Mouse (Mus musculus) limb, embryonic 14.5 days (tissue): ENCODE measurements at regions not wholly inside any gene's neighbourhood (a gene's known extent, or its start where the extent isn't known, plus 50 kb on each side); places are given as distances from the start of the nearest gene placed in this dataset.

ENCODE experiments used
- ATAC-seq: fragments of 200-750 bp; cut with Nextera tagmentation; 2 replicates; pipeline ENCODE4 v1.8.0; 2017; ENCODE audit warnings: low read depth, moderate number of reproducible peaks, moderate TSS enrichment; ENCODE audit not compliant: low FRiP score
- DNase-seq: peaks from one replicate; pipeline ENCODE4 v3.0.0-alpha.2; 2015; ENCODE audit warnings: low spot score
- H3K27ac ChIP-seq: fragments of 300-500 bp; sonication (generic); replicated peaks from 2 replicates; pipeline ENCODE4 v1.5.1; 2014; ENCODE audit warnings: low read depth, mild to moderate bottlenecking, low read length, moderate library complexity, mixed read lengths
- H3K27me3 ChIP-seq: fragments of 300-500 bp; sonication (generic); 2 replicates; pipeline ENCODE4 v1.6.1; 2014; ENCODE audit warnings: low read length, mixed read lengths; ENCODE audit not compliant: control insufficient read depth, insufficient read depth
- H3K36me3 ChIP-seq: fragments of 300-500 bp; sonication (generic); 2 replicates; pipeline ENCODE4 v1.6.1; 2014; ENCODE audit warnings: mild to moderate bottlenecking, low read length, moderate library complexity, mixed read lengths; ENCODE audit not compliant: control insufficient read depth, insufficient read depth
- H3K4me1 ChIP-seq: fragments of 300-500 bp; sonication (generic); 2 replicates; pipeline ENCODE4 v1.6.1; 2014; ENCODE audit warnings: antibody characterized with exemption, low read length, mixed read lengths; ENCODE audit not compliant: control insufficient read depth, insufficient read depth
- H3K4me2 ChIP-seq: fragments of 300-500 bp; sonication (generic); replicated peaks from 2 replicates; pipeline ENCODE4 v1.6.1; 2014; ENCODE audit warnings: low read depth, mild to moderate bottlenecking, low read length, moderate library complexity; ENCODE audit not compliant: severe bottlenecking
- H3K4me3 ChIP-seq: fragments of 300-500 bp; sonication (generic); replicated peaks from 2 replicates; pipeline ENCODE4 v1.5.1; 2014; ENCODE audit warnings: low read length
- H3K9ac ChIP-seq: fragments of 300-500 bp; sonication (generic); 2 replicates; pipeline ENCODE4 v1.6.1; 2014; ENCODE audit warnings: mild to moderate bottlenecking, low read depth, low read length, moderate library complexity; ENCODE audit not compliant: severe bottlenecking
- H3K9me3 ChIP-seq: fragments of 300-500 bp; sonication (generic); 2 replicates; pipeline ENCODE4 v1.6.1; 2016; ENCODE audit warnings: low read length; ENCODE audit not compliant: control insufficient read depth
- POLR2A ChIP-seq: fragments of 200-500 bp; IDR thresholded peaks from 2 replicates; pipeline ENCODE4 v1.8.0; 2012; ENCODE audit warnings: inconsistent platforms, mild to moderate bottlenecking, moderate library complexity, borderline replicate concordance; ENCODE audit not compliant: insufficient read depth, insufficient read length; ENCODE audit errors: extremely low read depth
- WGBS: fragments of 180-500 bp; shearing (Covaris S2); extraction: QIAGEN DNeasy Blood & Tissue Kit; methylation state at CpG from one replicate; pipeline ENCODE4 v1.1.7; 2014; 5-methylcytosine and 5-hydroxymethylcytosine counted together

DNA sequence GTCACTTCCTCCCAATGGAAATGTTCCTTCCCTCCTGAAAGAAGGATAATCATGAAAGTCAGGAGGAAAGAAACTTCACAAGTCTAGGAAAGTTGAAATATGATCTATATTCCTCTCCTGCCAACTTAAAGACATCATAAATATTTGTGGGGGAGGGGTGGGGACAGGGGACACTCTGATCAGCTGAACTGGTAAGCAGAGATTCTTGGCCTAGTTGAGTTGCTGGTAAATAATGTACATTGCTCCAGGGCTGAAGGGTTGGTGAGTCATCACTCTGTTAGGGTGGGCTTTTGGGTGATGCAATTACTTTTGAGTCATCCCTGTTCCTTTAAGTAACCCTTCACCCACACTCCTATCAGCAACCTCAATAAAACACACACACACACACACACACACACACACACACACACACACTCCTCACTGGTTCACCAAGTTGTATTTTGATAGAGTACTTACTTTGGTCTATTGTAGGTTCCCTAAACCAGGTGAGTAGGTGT, 56.0 kb downstream of the Ccdc71l start:
- Histone ChIP-seq H3K36me3 (no peaks in the 10 kb centered on the region), H3K9ac (no peak overlapping the region), H3K4me1 (no peaks in the 10 kb centered on the region), H3K4me3 (no peak overlapping the region), H3K27ac (no peak overlapping the region), H3K9me3 (no peaks in the 10 kb centered on the region), H3K4me2 (no peak overlapping the region), H3K27me3 (no peaks in the 10 kb centered on the region)
- TF ChIP-seq POLR2A: no peak
- ATAC-seq (no peak), DNase-seq (no peak)

DNA sequence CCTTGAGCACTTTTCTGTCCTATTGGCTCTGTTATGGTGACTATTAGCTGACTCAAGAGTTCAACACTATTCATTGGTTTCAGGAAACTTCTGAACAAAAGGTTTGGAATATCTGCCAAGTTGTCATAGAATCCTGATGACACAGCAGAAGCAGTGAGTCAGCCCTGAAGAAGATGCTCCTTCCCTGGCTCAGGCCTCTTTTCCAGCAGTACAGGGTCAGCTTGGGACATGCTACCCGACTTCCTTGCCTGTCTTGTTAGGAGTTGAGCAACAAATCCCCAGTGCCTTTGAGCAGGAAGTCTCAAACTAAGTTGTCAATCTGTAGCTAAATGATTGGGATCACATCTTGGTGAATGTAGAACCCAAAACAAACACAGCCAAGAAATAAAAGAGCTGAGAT, 56.6 kb downstream of the Ccdc71l start:
- WGBS: 55% methylated on average over 1 of the region's 1 CpGs
- Histone ChIP-seq H3K9me3 (no peaks in the 10 kb centered on the region), H3K4me2 (no peak overlapping the region), H3K27ac (no peak overlapping the region), H3K4me3 (no peak overlapping the region), H3K9ac (no peak overlapping the region), H3K27me3 (no peaks in the 10 kb centered on the region), H3K36me3 (no peaks in the 10 kb centered on the region), H3K4me1 (no peaks in the 10 kb centered on the region)
- TF ChIP-seq POLR2A: no peak
- ATAC-seq (no peak), DNase-seq (no peak)

- no peak overlapping the region for H3K4me3 ChIP-seq
- WGBS: 76% methylated on average over 1 of the region's 1 CpGs
- ATAC-seq (no peak), DNase-seq (no peak)
- H3K9ac ChIP-seq: no peak overlapping the region
- no peaks in the 10 kb centered on the region for H3K9me3 ChIP-seq
- H3K27me3 ChIP-seq: no peaks in the 10 kb centered on the region
- TF ChIP-seq POLR2A: no peak
- H3K36me3 ChIP-seq: no peaks in the 10 kb centered on the region
- no peak overlapping the region for H3K27ac ChIP-seq
- H3K4me2 ChIP-seq: no peak overlapping the region
- H3K4me1 ChIP-seq: no peaks in the 10 kb centered on the region
Measured at GRCm38 (mm10) chr12:32438209-32438608, 59.7 kb downstream of the Ccdc71l start.

GRCm38 (mm10) chr12:32444770-32445169, 66.3 kb downstream of the Ccdc71l start:
- ATAC-seq: no peak
- DNase-seq: no peak
- no peak overlapping the region for H3K4me3 ChIP-seq
- H3K4me1 ChIP-seq: no peaks in the 10 kb centered on the region
- H3K36me3 ChIP-seq: no peaks in the 10 kb centered on the region
- 84% methylated on average over 4 of the region's 4 CpGs for WGBS
- H3K27me3 ChIP-seq: no peaks in the 10 kb centered on the region
- H3K4me2 ChIP-seq: no peak overlapping the region
- no peak overlapping the region for H3K27ac ChIP-seq
- H3K9ac ChIP-seq: no peak overlapping the region
- no peak for TF ChIP-seq POLR2A
- H3K9me3 ChIP-seq: no peaks in the 10 kb centered on the region

DNA sequence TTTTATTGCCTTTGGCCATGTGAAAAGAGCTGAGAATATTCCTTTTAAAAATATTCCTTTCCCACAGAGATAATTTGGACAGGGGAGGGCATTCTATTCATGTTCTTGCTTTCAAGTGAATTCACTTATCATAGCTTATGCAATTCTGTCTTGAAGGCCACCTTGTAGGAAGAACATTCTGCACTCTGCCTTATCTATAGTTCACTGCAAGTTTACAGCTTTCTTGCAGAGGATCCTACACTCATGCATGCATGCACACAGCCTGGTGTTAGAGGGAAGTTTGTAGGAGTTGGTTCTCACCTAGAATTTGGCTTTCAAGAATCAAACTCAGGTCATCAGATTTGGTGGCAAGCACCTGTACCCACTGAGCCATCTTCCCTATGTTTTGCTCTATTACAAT, 67.4 kb downstream of the Ccdc71l start:
- Histone ChIP-seq H3K27me3 (no peaks in the 10 kb centered on the region), H3K4me3 (no peak overlapping the region), H3K4me1 (no peaks in the 10 kb centered on the region), H3K9me3 (no peaks in the 10 kb centered on the region), H3K36me3 (no peaks in the 10 kb centered on the region), H3K9ac (no peak overlapping the region), H3K4me2 (no peak overlapping the region), H3K27ac (no peak overlapping the region)
- DNase-seq: no peak
- no peak for TF ChIP-seq POLR2A
- no peak for ATAC-seq

DNA sequence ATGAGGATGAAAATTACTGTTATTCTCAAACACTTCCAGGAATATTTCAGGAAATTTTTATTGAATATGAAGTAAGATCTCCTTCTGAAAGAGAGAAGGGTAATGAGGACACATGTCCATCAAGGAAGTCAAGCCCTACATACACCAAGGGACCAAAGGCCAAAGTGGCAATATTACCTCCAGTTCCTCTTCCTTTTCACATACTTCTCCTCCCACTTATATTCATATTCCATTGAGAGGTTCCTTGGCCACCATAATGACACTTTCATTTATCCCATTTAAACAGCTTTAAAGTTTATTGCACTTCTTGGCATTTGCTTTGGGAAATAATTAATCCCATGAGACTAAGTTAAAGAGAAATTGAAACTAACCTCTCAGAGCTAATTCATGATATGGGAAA, 70.9 kb downstream of the Ccdc71l start:
- Histone ChIP-seq H3K9ac (no peak overlapping the region), H3K9me3 (no peaks in the 10 kb centered on the region), H3K4me3 (no peak overlapping the region), H3K27ac (no peak overlapping the region), H3K4me1 (no peaks in the 10 kb centered on the region), H3K27me3 (no peaks in the 10 kb centered on the region), H3K4me2 (no peak overlapping the region), H3K36me3 (no peaks in the 10 kb centered on the region)
- no peak for ATAC-seq
- no peak for TF ChIP-seq POLR2A
- DNase-seq: no peak
